Mouse (Mus musculus) limb, embryonic 12.5 days (tissue): ENCODE data around the gene Abcc3. TPM values are rescaled to one million over a fixed set of nuclear protein-coding genes. Genes with fewer than 3 reads are reported as not detected.
"Not testable (repeated sequence)": the region's sequence is repeated elsewhere in the genome, so short reads cannot be mapped to it uniquely, and the experiment has no call there.

Experiments used
- ATAC-seq: fragments of 200-750 bp; cut with Nextera tagmentation; 2 replicates; pipeline ENCODE4 v1.8.0; 2017; ENCODE audit warnings: low read depth, moderate TSS enrichment; ENCODE audit not compliant: insufficient number of reproducible peaks, insufficient read depth, low FRiP score, low TSS enrichment
- H3K27ac ChIP-seq: fragments of 300-500 bp; sonication (generic); 2 replicates; pipeline ENCODE4 v1.5.1; 2016; ENCODE audit warnings: mild to moderate bottlenecking, moderate library complexity
- H3K27me3 ChIP-seq: fragments of 300-500 bp; sonication (generic); 2 replicates; pipeline ENCODE4 v1.6.1; 2016; ENCODE audit warnings: mild to moderate bottlenecking, moderate library complexity
- H3K36me3 ChIP-seq: fragments of 300-500 bp; sonication (generic); 2 replicates; pipeline ENCODE4 v1.6.1; 2016; ENCODE audit warnings: mild to moderate bottlenecking, moderate library complexity
- H3K4me1 ChIP-seq: fragments of 300-500 bp; sonication (generic); replicated peaks from 2 replicates; pipeline ENCODE4 v1.6.1; 2016
- H3K4me2 ChIP-seq: fragments of 300-500 bp; sonication (generic); 2 replicates; pipeline ENCODE4 v1.6.1; 2016; ENCODE audit warnings: mild to moderate bottlenecking, moderate library complexity
- H3K4me3 ChIP-seq: fragments of 300-500 bp; sonication (generic); replicated peaks from 2 replicates; pipeline ENCODE4 v1.5.1; 2016; ENCODE audit warnings: mild to moderate bottlenecking
- H3K9ac ChIP-seq: fragments of 300-500 bp; sonication (generic); replicated peaks from 2 replicates; pipeline ENCODE4 v1.6.1; 2016; ENCODE audit warnings: mild to moderate bottlenecking, moderate library complexity
- H3K9me3 ChIP-seq: fragments of 300-500 bp; sonication (generic); 2 replicates; pipeline ENCODE4 v1.6.1; 2016; ENCODE audit warnings: mild to moderate bottlenecking, moderate library complexity
- WGBS: fragments of 180-500 bp; shearing (Covaris S2); methylation state at CpG from one replicate; pipeline ENCODE4 v1.1.7; 2016; 5-methylcytosine and 5-hydroxymethylcytosine counted together
- polyA plus RNA-seq: library from polyadenylated mRNA; unstranded; fragments of >200 nt; fragmentation: Nextera tagmentation; extraction: Ambion mirVana; gene quantifications from 2 replicates; pipeline ENCODE4 v1.2.1, GENCODE M21; 2016

Gene Abcc3
- polyA plus RNA-seq, 1 experiment from 2014 or later = 0.63 TPM

DNA sequence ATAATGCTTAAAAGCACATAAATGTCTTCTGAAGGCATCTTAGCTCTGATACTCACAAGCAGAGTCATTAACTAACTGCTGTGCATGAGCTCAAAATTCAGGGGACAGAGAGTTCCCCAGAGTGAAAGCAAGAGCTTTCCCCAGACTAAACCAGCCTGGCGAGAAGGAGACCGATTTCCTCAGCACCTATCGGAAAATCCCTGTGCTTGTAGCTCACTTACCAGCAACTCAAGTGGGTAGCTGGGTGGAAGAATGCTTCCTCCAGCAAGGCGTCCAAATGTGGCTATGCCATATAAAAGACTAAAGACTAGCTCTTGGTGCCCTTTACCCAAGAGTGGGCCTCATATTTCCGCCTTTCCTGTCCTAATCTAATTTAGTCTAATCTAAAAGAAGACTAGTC lies 9.9 kb upstream of the Abcc3 start:
- 88% methylated on average over 5 of the region's 5 CpGs for WGBS
- no peak for ATAC-seq
- H3K27ac ChIP-seq = no peak overlapping the region

DNA sequence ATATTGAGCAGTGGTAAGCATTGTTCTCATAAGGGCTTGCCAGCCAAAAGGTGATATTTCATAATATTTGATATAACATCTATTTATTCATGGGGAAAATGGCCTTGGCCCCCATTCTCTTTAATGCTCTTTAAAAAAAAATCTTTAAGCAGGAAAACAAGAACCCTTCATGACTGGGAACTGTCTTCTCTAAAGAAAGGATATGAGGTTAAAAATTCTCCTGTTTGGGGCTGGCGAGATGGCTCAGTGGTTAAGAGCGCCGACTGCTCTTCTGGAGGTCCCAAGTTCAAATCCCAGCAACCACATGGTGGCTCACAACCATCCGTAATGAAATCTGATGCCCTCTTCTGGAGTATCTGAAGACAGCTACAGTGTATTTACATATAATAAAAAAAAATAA lies 9.2 kb upstream of the Abcc3 start:
- H3K27me3 ChIP-seq, H3K4me2 ChIP-seq, H3K36me3 ChIP-seq, H3K9ac ChIP-seq, H3K4me3 ChIP-seq, H3K27ac ChIP-seq, H3K9me3 ChIP-seq, ATAC-seq: not testable (repeated sequence)
- WGBS = 85% methylated on average over 4 of the region's 4 CpGs
- H3K4me1 ChIP-seq = peaks cover 32% of the 10 kb centered on the region

More for the DNA sequence above, 9.9 kb upstream of the Abcc3 start:
- H3K36me3 ChIP-seq = no peaks in the 10 kb centered on the region
- no peak overlapping the region for H3K4me2 ChIP-seq
- H3K4me1 ChIP-seq = peaks cover 39% of the 10 kb centered on the region
- no peak overlapping the region for H3K4me3 ChIP-seq
- no peaks in the 10 kb centered on the region for H3K9me3 ChIP-seq
- H3K27me3 ChIP-seq = no peaks in the 10 kb centered on the region
- H3K9ac ChIP-seq = no peak overlapping the region

DNA sequence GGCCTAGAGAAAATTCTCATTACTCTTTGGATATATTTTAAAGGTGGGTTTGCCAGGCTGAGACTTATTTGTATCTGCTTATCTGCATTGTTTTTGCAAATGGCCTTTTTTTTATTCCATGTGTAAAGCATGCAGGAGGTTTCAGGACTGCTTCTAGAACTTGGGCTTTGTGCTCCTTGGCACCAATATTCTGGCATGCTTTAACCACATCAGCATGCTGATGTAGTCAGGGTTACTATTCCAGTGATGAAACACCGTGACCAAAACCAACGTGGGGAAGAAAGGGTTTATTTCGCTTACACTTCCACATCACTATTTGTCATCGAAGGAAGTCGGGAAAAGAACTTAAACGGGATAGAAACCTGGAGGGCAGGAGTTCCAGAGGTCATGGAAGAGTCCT lies 8.2 kb upstream of the Abcc3 start:
- Histone ChIP-seq H3K4me3 (no peak overlapping the region), H3K27ac (no peak overlapping the region), H3K27me3 (no peaks in the 10 kb centered on the region), H3K9me3 (no peaks in the 10 kb centered on the region), H3K36me3 (no peaks in the 10 kb centered on the region), H3K9ac (no peak overlapping the region), H3K4me2 (no peak overlapping the region), H3K4me1 (peaks cover 22% of the 10 kb centered on the region)
- no peak for ATAC-seq
- WGBS = 74% methylated on average over 6 of the region's 6 CpGs

DNA sequence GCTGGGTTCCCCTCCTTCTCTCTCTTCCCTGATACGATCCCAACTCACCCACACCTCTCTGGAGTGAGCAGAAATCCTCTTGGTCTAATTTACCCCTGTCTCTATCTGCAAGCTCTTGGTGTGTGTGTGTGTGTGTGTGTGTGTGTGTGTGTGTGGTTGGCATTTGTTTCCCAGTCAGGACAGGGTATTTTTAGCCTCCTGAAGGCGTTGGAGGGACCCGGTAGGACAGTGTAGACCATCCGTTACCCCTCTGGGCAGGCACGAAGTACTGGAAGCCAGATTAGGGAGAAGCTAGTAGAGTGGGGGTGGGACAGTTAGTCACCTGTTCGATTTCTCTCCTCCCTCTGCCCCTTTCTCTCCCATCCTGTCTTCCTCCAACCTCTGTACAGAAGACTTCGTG lies 1.3 kb upstream of the Abcc3 start:
- no peak; the same call in 1 of the 2 replicates for ATAC-seq

DNA sequence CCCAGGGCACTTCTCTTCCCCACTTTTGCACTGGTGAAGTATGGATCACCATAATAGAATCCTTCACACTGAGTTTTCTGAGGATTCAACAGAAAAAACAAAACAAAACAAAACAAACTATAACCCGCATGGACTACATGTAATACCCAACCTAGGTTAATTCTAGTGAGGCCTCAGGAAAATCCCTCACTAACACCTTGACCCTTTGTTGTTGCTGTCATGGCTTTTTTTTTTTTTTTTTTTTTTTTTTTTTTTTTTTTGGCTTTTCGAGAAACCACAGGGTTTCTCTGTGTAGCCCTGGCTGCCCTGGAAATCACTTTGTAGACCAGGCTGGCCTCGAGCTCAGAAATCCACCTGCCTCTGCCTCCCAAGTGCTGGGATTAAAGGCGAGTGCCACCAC lies 693 bp upstream of the Abcc3 start:
- not testable (repeated sequence) for H3K4me2 ChIP-seq, H3K9ac ChIP-seq, H3K4me1 ChIP-seq, ATAC-seq, H3K9me3 ChIP-seq, H3K27ac ChIP-seq, H3K36me3 ChIP-seq, H3K4me3 ChIP-seq
- WGBS = 87% methylated on average over 4 of the region's 4 CpGs
- peaks cover 28% of the 10 kb centered on the region for H3K27me3 ChIP-seq

More for the DNA sequence above, 1.3 kb upstream of the Abcc3 start:
- H3K4me3 ChIP-seq = no peak overlapping the region
- no peaks in the 10 kb centered on the region for H3K9me3 ChIP-seq
- H3K27me3 ChIP-seq = peaks cover 28% of the 10 kb centered on the region
- H3K4me2 ChIP-seq = no peak overlapping the region
- H3K27ac ChIP-seq = no peak overlapping the region
- 86% methylated on average over 7 of the region's 7 CpGs for WGBS
- H3K4me1 ChIP-seq = peaks cover 10% of the 10 kb centered on the region; the same call in 1 of the 2 replicates
- no peak overlapping the region for H3K9ac ChIP-seq
- no peaks in the 10 kb centered on the region for H3K36me3 ChIP-seq

DNA sequence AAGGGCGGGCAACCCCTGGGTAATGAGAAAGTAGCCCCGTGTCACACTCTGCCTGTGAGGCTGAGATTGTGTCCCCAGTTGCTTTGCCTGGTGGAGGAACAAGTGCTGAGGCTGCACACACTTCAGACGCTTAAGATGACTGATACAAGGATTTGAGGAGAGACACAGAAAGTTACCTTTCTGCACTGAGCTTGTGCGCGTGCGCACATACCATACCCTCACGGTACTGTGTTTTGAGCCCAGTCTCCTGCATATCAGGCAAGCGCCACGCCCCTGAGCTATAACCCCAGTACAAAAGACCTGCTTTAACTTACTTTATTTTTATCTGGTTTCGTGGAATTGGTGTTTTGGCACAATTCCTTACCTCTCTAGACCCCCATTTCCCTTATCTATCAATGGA lies 1.1 kb downstream of the Abcc3 start:
- Histone ChIP-seq H3K27me3 (peaks cover 28% of the 10 kb centered on the region), H3K27ac (no peak overlapping the region), H3K9ac (no peak overlapping the region), H3K36me3 (no peaks in the 10 kb centered on the region), H3K4me2 (no peak overlapping the region), H3K4me3 (no peak overlapping the region), H3K9me3 (no peaks in the 10 kb centered on the region), H3K4me1 (peaks cover 17% of the 10 kb centered on the region)
- 91% methylated on average over 10 of the region's 10 CpGs for WGBS
- ATAC-seq = no peak

DNA sequence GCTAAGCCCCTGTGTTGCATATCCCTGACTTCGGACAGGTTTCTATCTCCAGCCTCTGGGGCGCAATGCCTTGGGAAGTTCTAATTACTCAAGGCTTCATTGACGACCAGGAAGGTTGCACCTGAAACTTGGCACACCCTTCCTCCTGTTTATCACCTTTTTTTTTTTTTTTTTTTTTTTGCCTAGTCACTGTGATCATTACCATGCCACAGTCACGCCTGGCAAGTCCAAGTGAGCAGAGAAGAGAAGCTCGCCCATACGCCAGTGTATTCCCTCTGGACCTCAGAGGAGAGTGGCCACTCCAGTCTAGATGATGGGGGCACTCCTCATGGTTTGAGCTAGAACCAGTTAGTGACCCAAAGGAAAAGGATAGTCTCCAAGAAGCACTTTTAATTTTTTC lies 2.0 kb downstream of the Abcc3 start:
- Histone ChIP-seq H3K9ac (no peak overlapping the region), H3K27me3 (peaks cover 28% of the 10 kb centered on the region), H3K4me3 (no peak overlapping the region), H3K4me1 (peaks cover 25% of the 10 kb centered on the region), H3K9me3 (no peaks in the 10 kb centered on the region), H3K4me2 (no peak overlapping the region), H3K36me3 (no peaks in the 10 kb centered on the region), H3K27ac (no peak overlapping the region)
- 93% methylated on average over 6 of the region's 6 CpGs for whole genome bisulfite sequencing
- no peak for ATAC-seq

DNA sequence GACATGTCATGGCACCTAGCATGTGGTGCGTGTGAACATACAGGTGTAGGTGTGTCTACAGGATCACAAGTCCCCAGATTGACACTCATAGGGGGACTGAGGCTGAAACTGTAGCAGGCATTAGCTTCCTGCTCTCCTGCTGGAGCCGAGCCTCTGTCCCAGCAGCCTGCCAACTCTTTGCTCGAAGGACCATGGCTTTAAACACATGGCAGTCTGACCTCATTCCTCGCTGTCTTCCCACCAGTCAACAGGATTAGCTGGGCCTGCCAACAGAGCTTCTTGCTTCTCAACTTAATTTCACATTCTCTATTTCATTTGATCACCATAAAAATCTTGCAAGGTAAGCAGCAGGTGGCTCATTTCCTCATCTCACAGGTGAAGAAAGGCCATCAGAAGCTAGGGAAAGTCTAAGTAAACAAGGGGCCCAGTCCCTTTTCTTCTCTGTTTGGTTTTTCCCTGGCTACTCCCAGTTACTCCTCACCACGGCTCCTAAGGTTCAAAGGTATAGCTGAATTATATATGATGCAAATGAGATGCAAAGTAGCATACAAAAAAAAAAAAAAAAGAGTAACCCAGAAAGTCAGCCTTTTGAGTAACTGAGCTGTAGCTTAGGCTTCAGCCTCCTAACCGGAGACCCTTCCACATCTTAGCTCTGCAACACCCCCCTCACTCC lies 2.9 kb downstream of the Abcc3 start:
- Histone ChIP-seq H3K9ac (no peak overlapping the region), H3K36me3 (no peaks in the 10 kb centered on the region), H3K4me2 (no peak overlapping the region), H3K27ac (no peak overlapping the region), H3K27me3 (peaks cover 28% of the 10 kb centered on the region), H3K9me3 (no peaks in the 10 kb centered on the region), H3K4me1 (peaks cover 27% of the 10 kb centered on the region), H3K4me3 (no peak overlapping the region)
- WGBS = 80% methylated on average over 6 of the region's 6 CpGs
- ATAC-seq = no peak

DNA sequence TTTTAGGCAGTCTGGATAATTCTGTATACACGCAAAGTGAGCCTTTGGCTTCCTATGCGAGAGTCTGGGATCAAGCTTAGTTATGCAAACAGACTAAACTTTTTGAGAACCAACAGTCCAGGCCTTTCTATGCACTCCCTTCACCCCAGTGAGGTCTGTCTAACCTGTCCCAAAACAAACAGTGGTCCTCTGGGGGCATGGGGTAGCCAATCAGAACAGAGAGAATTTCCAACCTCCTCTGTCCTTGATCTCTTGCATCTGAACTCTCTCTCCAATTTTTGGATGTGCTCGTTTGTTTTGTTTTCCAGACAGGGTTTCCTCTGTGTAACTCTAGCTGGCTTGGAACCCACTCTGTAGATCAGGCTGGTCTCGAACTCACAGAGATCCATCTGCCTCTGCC lies 3.8 kb downstream of the Abcc3 start:
- 83% methylated on average over 4 of the region's 4 CpGs for WGBS
- no peak overlapping the region for H3K9ac ChIP-seq
- H3K4me1 ChIP-seq = peaks cover 27% of the 10 kb centered on the region
- ATAC-seq = no peak
- no peaks in the 10 kb centered on the region for H3K9me3 ChIP-seq
- H3K4me3 ChIP-seq = no peak overlapping the region
- H3K36me3 ChIP-seq = no peaks in the 10 kb centered on the region
- peaks cover 25% of the 10 kb centered on the region for H3K27me3 ChIP-seq
- H3K4me2 ChIP-seq = no peak overlapping the region
- H3K27ac ChIP-seq = no peak overlapping the region

DNA sequence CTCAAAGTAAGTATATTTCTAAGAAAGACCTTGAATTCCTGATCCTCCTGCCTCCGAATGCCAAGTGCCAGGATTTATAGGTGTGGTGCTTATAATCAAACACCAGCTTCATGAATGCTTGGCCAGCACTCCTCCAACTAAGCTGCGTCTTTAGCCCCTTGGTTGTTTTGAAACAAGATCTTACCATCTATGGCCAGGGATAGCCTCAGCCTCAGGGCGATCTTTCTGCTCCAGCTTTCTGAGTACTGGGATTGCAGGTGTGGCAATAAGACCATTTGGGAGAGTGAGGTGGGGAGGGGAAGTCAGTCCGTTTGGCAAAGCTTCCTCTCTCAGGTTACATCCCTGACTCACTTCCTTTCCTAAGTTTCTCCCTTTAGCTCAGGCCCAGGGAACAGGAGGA lies 5.0 kb downstream of the Abcc3 start:
- no peak for ATAC-seq
- no peak overlapping the region for H3K4me2 ChIP-seq
- 58% methylated on average over 4 of the region's 4 CpGs for WGBS
- no peaks in the 10 kb centered on the region for H3K36me3 ChIP-seq
- H3K4me1 ChIP-seq = peaks cover 24% of the 10 kb centered on the region
- H3K9me3 ChIP-seq = no peaks in the 10 kb centered on the region
- no peak overlapping the region for H3K4me3 ChIP-seq
- no peak overlapping the region for H3K9ac ChIP-seq
- peaks cover 16% of the 10 kb centered on the region for H3K27me3 ChIP-seq
- H3K27ac ChIP-seq = no peak overlapping the region

DNA sequence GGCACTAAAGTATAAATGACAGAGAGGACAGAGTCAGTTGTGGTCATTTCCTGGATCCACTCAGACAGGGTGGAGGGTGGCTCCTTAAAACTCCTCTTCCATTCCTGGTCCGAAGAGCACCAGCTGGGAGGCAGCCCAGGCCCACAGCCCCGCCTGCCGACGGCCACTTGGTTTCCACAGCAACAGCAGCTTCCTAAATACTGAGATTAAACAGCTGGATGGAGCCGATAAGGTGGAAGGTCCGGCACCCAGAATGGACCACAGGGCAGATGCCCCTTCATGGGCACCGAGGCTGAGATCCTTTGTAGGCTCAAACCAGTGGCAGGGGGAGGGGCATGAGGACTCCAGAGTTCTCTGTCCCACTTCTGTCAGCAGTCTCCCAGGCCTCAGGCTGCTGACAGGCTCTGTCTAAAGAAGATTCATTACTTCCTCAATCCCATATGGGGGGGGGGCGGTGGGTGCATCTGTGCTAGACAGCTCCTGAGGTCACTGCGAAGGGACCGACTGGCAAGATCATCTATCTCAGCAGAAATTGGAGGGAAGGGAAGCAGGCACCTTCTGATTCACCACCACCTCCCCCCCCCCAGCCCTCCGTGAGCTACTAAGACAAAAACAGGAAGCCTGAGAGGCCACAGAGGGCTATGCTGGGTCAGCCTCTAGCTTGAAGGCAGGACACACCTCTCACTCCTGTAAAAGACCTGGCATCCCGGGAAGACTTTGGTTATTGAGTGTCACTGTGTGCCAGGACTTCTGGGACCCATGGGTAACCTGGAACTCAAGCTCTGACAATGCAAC lies 6.6 kb downstream of the Abcc3 start:
- 9% methylated on average over 12 of the region's 12 CpGs for WGBS

More for the DNA sequence above, 6.6 kb downstream of the Abcc3 start:
- peak overlapping the region; percentile 19; the same call in 1 of the 2 replicates for H3K4me2 ChIP-seq
- H3K27ac ChIP-seq = no peak overlapping the region
- no peaks in the 10 kb centered on the region for H3K36me3 ChIP-seq
- 0 out of 2 replicates have a peak, but pooled peaks have one; percentile 37 for ATAC-seq
- no peaks in the 10 kb centered on the region for H3K9me3 ChIP-seq
- peaks cover 17% of the 10 kb centered on the region for H3K4me1 ChIP-seq
- H3K27me3 ChIP-seq = peaks cover under 1% of the 10 kb centered on the region; the same call in 1 of the 2 replicates
- no peak overlapping the region for H3K9ac ChIP-seq
- H3K4me3 ChIP-seq = no peak overlapping the region
